Mouse (Mus musculus) G1E (cell line): ENCODE results near the gene Rspo3.

Experiments used
- CTCF ChIP-seq: IDR thresholded peaks from 2 replicates; pipeline ENCODE4 v1.5.1; 2012; ENCODE audit warnings: low read depth, low read length, inconsistent platforms, mixed read lengths
- GATA1 ChIP-seq: IDR thresholded peaks from 2 replicates; pipeline ENCODE4 v1.6.1; 2012; ENCODE audit warnings: borderline replicate concordance, low read length, inconsistent platforms, mixed read lengths
- POLR2AphosphoS5 ChIP-seq: IDR thresholded peaks from 2 replicates; pipeline ENCODE4 v1.6.1; 2012; ENCODE audit warnings: low read depth, low read length, inconsistent platforms; ENCODE audit not compliant: insufficient replicate concordance
- TAL1 ChIP-seq: conservative IDR thresholded peaks from 2 replicates; pipeline ENCODE4 v1.6.1; 2012; ENCODE audit warnings: low read depth, low read length, inconsistent platforms, mixed read lengths

GRCm38 (mm10) chr10:29470454-29470853 is 65.2 kb downstream of the Rspo3 start:
- no peak for TF ChIP-seq CTCF
- TF ChIP-seq POLR2AphosphoS5, result no peak
- TF ChIP-seq GATA1, result no peak
- TF ChIP-seq TAL1, result no peak
